Mouse (Mus musculus): ENCODE measurements around the gene Selenot. TPM values are rescaled to one million over a fixed set of nuclear protein-coding genes. Genes with fewer than 3 reads are reported as not detected.

Gene Selenot
- polyA plus RNA-seq (2016; fragmentation: Nextera tagmentation; extraction: Ambion mirVana), result 16.5 and 17.1 TPM in 2 replicates

DNA sequence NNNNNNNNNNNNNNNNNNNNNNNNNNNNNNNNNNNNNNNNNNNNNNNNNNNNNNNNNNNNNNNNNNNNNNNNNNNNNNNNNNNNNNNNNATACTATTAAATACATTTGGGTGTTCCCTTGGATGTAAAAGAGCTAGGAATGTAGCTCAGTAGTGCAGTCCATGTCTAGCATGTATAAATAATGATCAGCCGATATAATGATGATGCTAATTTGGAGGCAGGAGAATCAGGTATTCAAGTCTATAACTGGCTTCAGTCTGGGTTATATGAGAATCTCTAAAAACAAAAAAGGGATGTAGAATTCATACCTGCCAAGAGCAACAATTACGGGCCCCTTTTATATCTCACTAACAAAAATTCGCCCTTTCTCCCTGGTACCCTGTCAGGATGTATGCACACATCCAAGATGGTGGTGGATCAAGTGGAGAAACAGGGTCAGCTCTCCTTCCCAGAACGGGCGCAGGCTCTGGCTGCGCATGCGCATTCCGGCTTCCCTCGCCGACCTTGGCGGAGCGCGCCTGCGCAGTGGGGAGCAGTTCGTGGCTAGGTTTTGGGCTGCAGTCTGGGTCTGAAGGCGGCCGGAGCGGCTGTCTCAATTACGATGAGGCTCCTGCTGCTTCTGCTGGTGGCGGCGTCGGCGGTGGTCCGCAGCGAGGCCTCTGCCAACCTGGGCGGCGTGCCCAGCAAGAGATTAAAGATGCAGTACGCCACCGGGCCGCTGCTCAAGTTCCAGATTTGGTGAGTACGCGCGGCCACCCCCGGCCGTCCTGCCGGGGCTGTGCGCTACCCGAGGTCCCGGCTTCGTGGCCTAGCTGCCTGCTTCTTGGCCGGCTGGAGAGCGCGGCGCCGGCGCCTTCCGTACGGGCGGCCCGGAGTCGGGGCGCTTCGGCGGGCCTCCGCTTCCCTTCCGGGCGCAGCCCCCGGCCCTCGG is at the start of gene Selenot:
Gene Selenot (plus strand): TSS at position 500 of the 930 bp plus-strand sequence.
- Histone ChIP-seq H3K27ac (replicated peaks) (peak within 1 kb of the TSS; percentile 99), H3K36me3 (peaks cover 28% of the 10 kb centered on the region), H3K9me3 (replicated peaks) (no peaks in the 10 kb centered on the region), H3K27me3 (ENCODE audit: low read depth, poor library complexity, severe bottlenecking) (no peaks in the 10 kb centered on the region), H3K4me3 (peak within 1 kb of the TSS; percentile 96), H3K4me1 (peaks cover 6% of the 10 kb centered on the region; the same call in 1 of the 2 replicates)
- DNase-seq (ENCODE audit: low spot score), result peak; percentile 98
- WGBS, result 2% methylated on average over 59 of the region's 59 CpGs

DNA sequence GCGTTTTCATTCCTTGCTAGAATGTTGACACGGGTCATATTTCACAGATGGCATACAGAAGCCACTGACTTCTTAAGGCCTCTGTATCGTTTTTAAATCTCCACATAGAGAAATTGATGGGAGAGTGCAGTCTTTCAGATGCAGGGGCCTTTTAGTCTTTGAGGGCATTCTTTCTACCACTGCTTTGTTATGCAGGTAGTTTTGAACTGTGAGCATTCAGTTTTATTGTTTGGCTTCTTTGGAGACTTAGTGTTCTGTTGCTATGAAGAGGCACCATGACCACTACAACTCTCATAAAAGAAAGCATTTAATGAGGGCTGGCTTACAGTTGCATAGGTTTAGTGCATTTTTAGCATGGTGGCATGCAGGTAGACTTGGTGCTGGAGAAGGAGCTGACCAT is 39.9 kb upstream of the Selenot start:
- H3K9me3 ChIP-seq (replicated peaks), result no peaks in the 10 kb centered on the region
- H3K27ac ChIP-seq (replicated peaks), result no peak overlapping the region
- 91% methylated on average over 3 of the region's 3 CpGs for WGBS
- no peak overlapping the region for H3K4me3 ChIP-seq
- no peaks in the 10 kb centered on the region for H3K4me1 ChIP-seq
- peaks cover 88% of the 10 kb centered on the region for H3K36me3 ChIP-seq
- H3K27me3 ChIP-seq (ENCODE audit: low read depth, poor library complexity, severe bottlenecking), result no peaks in the 10 kb centered on the region
- no peak for DNase-seq (ENCODE audit: low spot score)

DNA sequence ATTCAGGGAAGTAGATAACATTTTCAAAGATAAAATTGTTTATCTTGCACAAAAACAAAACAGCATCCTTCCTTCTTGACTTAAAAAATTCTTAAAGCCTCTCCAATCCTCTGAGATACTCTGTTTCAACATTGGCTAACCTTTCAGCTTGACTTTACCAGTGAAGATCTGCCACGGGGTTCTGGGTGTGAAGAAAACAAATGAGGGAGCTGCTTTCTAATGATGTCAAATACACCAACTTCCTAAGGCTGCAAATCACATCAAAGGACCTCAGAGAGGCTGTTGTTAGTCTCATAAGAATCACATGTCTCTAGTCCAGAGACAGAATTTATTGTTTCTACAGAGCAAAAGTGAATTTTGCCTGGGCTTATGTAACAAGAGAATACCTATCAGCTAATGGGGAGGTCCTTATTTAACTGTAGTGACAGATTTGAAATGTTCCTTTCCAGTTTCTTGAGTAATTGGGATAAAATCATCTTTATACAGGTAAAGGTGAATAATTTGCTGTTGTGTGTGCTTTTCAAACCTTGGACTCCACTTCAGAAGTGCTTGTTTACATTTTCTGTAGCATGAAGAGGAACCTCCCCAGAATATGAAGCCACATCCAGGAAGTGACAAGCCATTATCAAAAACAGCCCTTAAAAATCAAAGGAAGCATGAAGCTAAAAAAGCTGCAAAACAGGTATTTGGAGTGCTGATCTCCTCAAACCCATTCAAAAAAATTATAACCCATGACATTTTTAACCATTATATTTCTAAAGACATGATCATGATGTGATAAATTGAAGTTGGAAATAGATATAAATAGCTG is 24.2 kb upstream of the Selenot start:
- no peak for DNase-seq (ENCODE audit: low spot score)
- no peak overlapping the region for H3K27ac ChIP-seq (replicated peaks)
- H3K4me1 ChIP-seq, result no peaks in the 10 kb centered on the region
- H3K9me3 ChIP-seq (replicated peaks), result no peaks in the 10 kb centered on the region
- no peak overlapping the region for H3K4me3 ChIP-seq
- H3K27me3 ChIP-seq (ENCODE audit: low read depth, poor library complexity, severe bottlenecking), result no peaks in the 10 kb centered on the region
- WGBS, result 91% methylated on average over 1 of the region's 1 CpGs
- H3K36me3 ChIP-seq, result peaks cover 98% of the 10 kb centered on the region

DNA sequence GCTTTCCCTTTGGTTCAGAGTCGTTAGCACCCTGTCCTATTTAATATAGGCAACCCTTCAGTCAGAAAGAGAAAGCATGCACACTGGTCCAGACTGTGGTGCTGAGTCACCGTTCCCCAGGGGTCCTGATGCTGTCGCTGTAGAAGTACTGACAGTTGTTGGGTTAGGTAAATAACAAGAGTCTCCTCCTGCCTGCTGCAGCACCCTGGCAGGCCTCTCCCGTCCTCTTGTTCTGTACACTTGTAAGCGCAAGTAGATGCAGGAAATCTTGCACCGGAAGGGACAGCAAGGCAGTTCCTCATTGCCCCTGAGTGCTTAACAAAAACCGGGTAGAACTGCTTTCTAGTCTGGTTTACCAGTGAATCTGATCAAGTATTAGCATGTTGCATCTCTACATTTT is 19.8 kb upstream of the Selenot start:
- WGBS, result 81% methylated on average over 7 of the region's 7 CpGs
- Histone ChIP-seq H3K4me3 (no peak overlapping the region), H3K9me3 (replicated peaks) (no peaks in the 10 kb centered on the region), H3K27me3 (ENCODE audit: low read depth, poor library complexity, severe bottlenecking) (no peaks in the 10 kb centered on the region), H3K27ac (replicated peaks) (no peak overlapping the region), H3K36me3 (peaks cover 68% of the 10 kb centered on the region), H3K4me1 (peaks cover 10% of the 10 kb centered on the region)
- DNase-seq (ENCODE audit: low spot score), result no peak

DNA sequence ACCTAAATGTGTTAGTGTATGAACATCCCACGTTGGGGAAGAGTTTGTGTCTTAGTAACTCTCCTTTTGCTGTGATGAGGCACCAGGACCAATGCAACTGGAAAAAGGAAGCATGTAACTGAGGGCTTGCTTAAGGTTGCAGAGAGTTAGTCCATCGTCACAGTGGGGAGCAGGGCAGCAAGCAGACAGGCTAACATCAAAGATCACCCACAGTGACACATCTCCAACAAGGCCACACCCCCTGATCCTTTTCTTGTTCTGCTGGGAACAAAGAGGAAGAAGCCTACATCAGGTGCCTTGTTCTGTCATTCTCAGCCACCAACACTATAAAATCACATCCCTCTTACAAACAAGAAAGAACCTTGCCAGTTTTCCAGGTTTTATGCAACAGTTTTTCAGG is 16.5 kb upstream of the Selenot start:
- 29% methylated on average over 2 of the region's 2 CpGs for WGBS
- Histone ChIP-seq H3K36me3 (peaks cover 36% of the 10 kb centered on the region), H3K27me3 (ENCODE audit: low read depth, poor library complexity, severe bottlenecking) (no peaks in the 10 kb centered on the region), H3K4me1 (peaks cover 11% of the 10 kb centered on the region), H3K9me3 (replicated peaks) (no peaks in the 10 kb centered on the region), H3K27ac (replicated peaks) (no peak overlapping the region), H3K4me3 (no peak overlapping the region)
- no peak for DNase-seq (ENCODE audit: low spot score)

DNA sequence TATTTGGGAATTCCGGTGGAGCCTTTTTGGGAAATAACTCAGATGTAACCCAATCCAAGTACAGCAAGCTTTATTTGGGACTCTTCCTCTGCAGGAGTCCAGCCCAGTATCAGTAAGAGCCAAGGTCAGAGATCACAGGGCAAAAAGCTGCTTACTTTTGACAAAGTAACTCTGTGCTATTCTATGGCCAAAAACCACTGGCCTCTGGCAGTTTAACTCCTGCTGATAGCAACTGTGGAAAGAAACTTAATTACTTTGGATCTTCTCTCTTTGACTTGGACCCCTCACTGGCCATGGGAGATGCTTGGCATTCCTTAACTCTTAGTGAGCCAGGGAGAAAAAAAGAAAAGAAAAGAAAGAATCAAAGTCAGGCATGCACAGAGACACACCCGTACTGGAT is 15.0 kb upstream of the Selenot start:
- Histone ChIP-seq H3K36me3 (peaks cover 20% of the 10 kb centered on the region), H3K27me3 (ENCODE audit: low read depth, poor library complexity, severe bottlenecking) (no peaks in the 10 kb centered on the region), H3K27ac (replicated peaks) (no peak overlapping the region), H3K4me1 (peaks cover 11% of the 10 kb centered on the region), H3K9me3 (replicated peaks) (no peaks in the 10 kb centered on the region), H3K4me3 (no peak overlapping the region)
- peak; percentile 12 for DNase-seq (ENCODE audit: low spot score)
- 19% methylated on average over 2 of the region's 2 CpGs for WGBS

DNA sequence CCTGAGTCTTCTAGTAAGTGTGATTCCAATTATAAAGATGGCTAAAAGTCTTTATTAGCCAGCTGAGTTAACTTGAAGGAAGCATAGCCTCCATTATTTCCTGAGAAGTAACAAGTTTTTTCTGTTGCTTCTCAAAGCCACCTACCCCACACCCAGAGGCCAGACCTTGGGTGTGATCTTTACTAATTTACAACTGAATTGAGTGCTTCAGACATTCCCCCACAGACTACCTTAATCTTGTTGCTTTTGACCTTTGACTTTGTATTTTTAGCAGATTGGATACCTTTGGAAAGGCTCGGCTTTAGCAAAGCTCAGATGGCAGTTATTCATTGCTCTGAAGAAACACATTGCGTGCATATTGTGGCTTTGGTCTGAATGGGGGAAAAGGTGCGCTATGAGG is 5.6 kb upstream of the Selenot start:
- Histone ChIP-seq H3K27me3 (ENCODE audit: low read depth, poor library complexity, severe bottlenecking) (no peaks in the 10 kb centered on the region), H3K4me1 (no peaks in the 10 kb centered on the region), H3K9me3 (replicated peaks) (no peaks in the 10 kb centered on the region), H3K36me3 (no peaks in the 10 kb centered on the region), H3K4me3 (no peak overlapping the region), H3K27ac (replicated peaks) (no peak overlapping the region)
- 86% methylated on average over 3 of the region's 3 CpGs for WGBS
- no peak for DNase-seq (ENCODE audit: low spot score)

DNA sequence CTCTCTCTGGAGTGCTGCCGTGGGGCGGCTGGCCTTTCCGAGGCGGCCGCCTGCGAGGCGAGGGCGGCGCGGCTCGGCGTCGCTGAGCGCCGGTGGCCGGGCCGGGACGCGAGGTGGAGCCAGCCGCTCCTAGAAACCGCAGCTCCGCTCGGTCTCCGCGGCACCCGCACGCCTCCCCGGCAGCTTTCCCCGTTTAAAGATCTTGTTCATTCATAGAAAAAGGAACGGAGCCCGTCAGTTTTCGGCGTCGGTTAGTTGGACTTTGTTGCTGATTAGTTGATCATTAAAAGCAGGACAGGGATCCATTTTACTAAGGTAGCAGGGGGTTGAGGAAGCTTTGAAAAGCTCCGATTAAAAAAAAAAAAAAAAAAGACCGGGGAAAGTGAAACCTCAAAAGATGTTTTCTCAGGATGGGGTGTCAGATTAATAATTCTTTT is 649 bp downstream of the Selenot start:
- Histone ChIP-seq H3K9me3 (replicated peaks) (no peaks in the 10 kb centered on the region), H3K27ac (replicated peaks) (peak overlapping the region; percentile 99), H3K4me1 (peaks cover 6% of the 10 kb centered on the region; the same call in 1 of the 2 replicates), H3K36me3 (peaks cover 34% of the 10 kb centered on the region), H3K4me3 (peak overlapping the region; percentile 96), H3K27me3 (ENCODE audit: low read depth, poor library complexity, severe bottlenecking) (no peaks in the 10 kb centered on the region)
- WGBS, result under 1% methylated on average over 36 of the region's 36 CpGs
- DNase-seq (ENCODE audit: low spot score), result peak; percentile 70

DNA sequence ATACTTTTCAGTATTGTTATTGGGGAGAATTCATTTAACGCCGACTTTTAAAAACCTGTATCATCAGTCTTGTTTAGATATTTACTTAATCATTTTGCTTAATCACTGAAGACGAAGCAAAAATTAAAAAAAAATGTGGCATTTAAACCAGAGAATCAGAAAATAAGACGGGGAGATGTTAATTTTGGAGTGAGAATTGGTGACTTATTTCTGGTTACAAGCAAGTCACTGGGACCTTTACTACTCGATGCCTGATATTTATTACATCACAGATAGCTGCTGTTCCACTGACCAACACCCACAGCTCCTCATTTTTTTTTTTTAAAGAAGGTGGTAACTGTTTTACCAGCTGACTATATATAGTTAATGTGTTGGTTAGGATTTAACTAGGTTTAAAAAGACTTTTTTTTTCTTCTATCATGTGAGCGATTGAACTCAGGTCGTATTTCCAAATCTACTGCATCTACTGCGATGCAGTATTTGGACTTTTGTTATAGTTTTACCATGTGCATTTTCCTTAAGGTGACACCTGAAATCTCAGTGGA is 1.1 kb downstream of the Selenot start:
- WGBS, result 32% methylated on average over 8 of the region's 8 CpGs
- Histone ChIP-seq H3K4me1 (peaks cover 6% of the 10 kb centered on the region; the same call in 1 of the 2 replicates), H3K27me3 (ENCODE audit: low read depth, poor library complexity, severe bottlenecking) (no peaks in the 10 kb centered on the region), H3K36me3 (peaks cover 35% of the 10 kb centered on the region), H3K4me3 (peak overlapping the region; percentile 96), H3K27ac (replicated peaks) (peak overlapping the region; percentile 99), H3K9me3 (replicated peaks) (no peaks in the 10 kb centered on the region)
- no peak for DNase-seq (ENCODE audit: low spot score)

DNA sequence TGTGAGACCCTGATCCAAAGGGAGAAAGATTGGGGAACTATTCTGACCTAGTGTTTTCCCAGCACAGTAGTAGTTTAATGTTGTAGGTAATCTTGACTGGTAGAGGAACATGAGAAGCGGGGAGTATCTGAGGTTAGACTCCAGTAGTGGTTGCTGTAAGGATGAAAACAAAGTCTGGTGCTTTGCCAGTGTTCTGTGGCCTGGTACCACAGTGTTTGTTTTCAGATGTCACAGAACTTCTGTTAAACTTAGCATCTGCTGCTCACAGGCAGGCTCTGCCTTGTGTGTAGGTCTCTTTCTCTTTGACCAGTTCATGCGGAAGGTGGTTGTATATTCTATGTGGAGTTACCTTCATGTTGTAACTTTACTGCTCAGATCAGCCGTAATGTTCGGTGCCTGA is 5.1 kb downstream of the Selenot start:
- WGBS, result 92% methylated on average over 4 of the region's 4 CpGs

DNA sequence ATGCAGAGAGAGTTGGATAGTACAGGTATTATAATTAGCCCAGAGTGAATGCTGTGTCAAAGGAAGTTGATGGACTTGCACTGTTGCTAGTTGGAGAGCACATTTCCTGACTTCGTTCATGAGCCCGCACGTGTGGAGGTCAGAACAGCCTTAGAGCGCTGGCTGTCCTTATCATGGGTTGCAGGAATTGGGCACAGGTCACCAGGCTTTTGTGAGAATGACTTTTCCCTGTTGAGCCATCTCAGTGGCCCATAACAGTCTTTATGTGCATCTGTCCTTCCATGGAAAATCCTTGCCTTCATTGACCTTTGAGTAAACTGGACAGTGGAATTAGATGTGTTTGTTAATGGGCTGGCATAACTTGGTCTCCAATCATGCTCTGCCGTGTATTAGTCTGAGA is 5.9 kb downstream of the Selenot start:
- peaks cover 67% of the 10 kb centered on the region for H3K36me3 ChIP-seq
- H3K4me3 ChIP-seq, result no peak overlapping the region
- H3K27me3 ChIP-seq (ENCODE audit: low read depth, poor library complexity, severe bottlenecking), result no peaks in the 10 kb centered on the region
- H3K4me1 ChIP-seq, result peaks cover 6% of the 10 kb centered on the region; the same call in 1 of the 2 replicates
- WGBS, result 92% methylated on average over 5 of the region's 5 CpGs
- H3K27ac ChIP-seq (replicated peaks), result no peak overlapping the region
- no peaks in the 10 kb centered on the region for H3K9me3 ChIP-seq (replicated peaks)
- DNase-seq (ENCODE audit: low spot score), result no peak

More for the DNA sequence above, 5.1 kb downstream of the Selenot start:
- no peak overlapping the region for H3K4me3 ChIP-seq
- no peak overlapping the region for H3K27ac ChIP-seq (replicated peaks)
- H3K9me3 ChIP-seq (replicated peaks), result no peaks in the 10 kb centered on the region
- peaks cover 59% of the 10 kb centered on the region for H3K36me3 ChIP-seq
- no peaks in the 10 kb centered on the region for H3K27me3 ChIP-seq (ENCODE audit: low read depth, poor library complexity, severe bottlenecking)
- H3K4me1 ChIP-seq, result peaks cover 6% of the 10 kb centered on the region; the same call in 1 of the 2 replicates
- no peak for DNase-seq (ENCODE audit: low spot score)

DNA sequence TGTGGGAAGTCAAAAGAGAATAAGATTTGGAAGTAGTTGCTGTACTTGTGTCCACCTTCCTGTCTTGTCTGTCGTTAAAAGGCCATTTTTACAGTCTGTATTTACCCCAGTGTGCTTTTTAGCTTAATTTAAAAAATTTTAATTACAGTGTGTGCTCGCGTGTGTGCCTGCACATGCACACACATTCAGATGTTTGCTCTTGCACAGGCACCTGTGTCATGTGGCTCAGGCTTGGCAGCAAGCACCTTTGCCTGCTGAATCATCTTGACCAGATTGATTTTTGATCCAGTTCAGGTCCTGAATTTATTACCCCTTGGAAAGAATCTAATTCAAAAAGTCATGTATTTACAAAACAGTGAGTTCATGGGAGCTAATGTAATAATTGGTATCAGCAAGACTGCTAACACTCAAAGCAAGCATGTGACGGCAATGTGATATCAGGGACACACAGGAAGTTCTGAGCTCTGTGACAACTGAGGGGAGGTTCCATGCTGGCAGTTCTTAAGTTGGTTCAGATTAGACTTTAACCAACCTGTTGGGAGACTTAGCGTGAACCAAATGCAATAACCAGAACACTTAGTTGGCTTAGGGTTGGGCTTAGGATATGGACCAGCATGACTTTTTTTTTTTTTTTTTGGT is 6.5 kb downstream of the Selenot start:
- Histone ChIP-seq H3K36me3 (peaks cover 73% of the 10 kb centered on the region), H3K4me1 (peaks cover 2% of the 10 kb centered on the region; the same call in 1 of the 2 replicates), H3K9me3 (replicated peaks) (no peaks in the 10 kb centered on the region), H3K27me3 (ENCODE audit: low read depth, poor library complexity, severe bottlenecking) (no peaks in the 10 kb centered on the region), H3K4me3 (no peak overlapping the region), H3K27ac (replicated peaks) (no peak overlapping the region)
- DNase-seq (ENCODE audit: low spot score), result no peak
- 94% methylated on average over 5 of the region's 5 CpGs for WGBS

Measured in midbrain, embryonic 10.5 days (tissue).